ENCODE assay signal across 8 mouse cellular contexts in the genomic region with DNA sequence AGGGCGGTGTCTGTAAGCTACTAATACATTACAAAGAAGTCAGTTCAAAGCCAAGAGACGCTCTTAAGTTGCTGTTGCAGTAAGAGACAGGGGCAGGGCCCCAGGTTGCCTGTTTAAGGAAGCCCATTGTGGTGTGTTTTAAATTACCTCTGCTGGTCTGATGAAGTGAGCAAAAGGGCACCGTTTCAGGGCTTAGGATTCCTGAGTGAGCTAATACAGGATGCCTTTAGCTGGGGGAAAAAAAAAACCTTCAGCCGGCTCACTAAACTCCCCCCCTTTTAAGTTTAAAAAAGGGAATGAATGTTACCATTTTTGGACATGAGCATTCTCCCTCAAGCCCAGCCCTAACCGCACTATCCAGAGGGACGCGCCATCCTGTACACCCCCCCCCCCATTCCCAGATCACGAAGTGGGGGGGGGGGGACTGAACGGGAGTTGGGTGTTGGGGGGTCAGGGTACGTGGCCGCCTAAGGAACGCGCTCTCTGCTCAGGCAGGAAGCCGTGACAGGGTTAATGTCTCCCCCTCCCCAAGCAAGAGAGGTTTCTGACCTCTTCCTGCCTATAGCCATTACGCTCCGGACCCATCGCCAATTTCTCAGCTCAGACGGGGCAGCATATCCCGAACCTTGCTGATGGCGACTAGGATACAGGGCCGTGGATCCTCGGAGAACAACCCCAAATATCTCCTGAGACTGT. TPM values are rescaled to one million over a fixed set of nuclear protein-coding genes. Genes with fewer than 3 reads are reported as not detected.
DNase-seq lines count a peak whose midpoint lies in the region; ATAC-seq and TF ChIP-seq lines count a peak whose summit lies in the region.

No protein-coding gene starts in this region.

- ATAC-seq in granulocyte monocyte progenitor cell, adult 5-6 weeks (replicated peaks; ENCODE audit: poor library complexity, severe bottlenecking): no peak

- H3K4me2 ChIP-seq in myocyte (ENCODE audit: low read depth): peak overlapping the region; percentile 76

- TF ChIP-seq POLR2A in lung, adult 2 months (IDR thresholded peaks at IDR 0.05; ENCODE audit: borderline replicate concordance, extremely low read depth, low read depth, low read length): no peak
- no peak for TF ChIP-seq POLR2A in cortical plate, adult 2 months (IDR thresholded peaks at IDR 0.05; ENCODE audit: extremely low read depth, insufficient read depth, low read length)
- TF ChIP-seq POLR2A in myocyte (IDR thresholded peaks at IDR 0.05; ENCODE audit: insufficient read length, low read depth): no peak

- peaks cover 62% of the 10 kb centered on the region for H3K79me2 ChIP-seq in myocyte (ENCODE audit: control insufficient read depth, insufficient read depth)

- H3K27me3 ChIP-seq in myocyte (ENCODE audit: control insufficient read depth, insufficient read depth, insufficient read length): no peaks in the 10 kb centered on the region

- H3K4me1 ChIP-seq in lung, adult 2 months (ENCODE audit: control insufficient read depth, insufficient read depth, low read length): no peaks in the 10 kb centered on the region; the same call in 1 of the 2 replicates
- H3K4me1 ChIP-seq in cortical plate, adult 2 months (ENCODE audit: control insufficient read depth, insufficient read depth, low read length): peaks cover 2% of the 10 kb centered on the region; the same call in 1 of the 2 replicates

- peak overlapping the region; percentile 55 for H3ac ChIP-seq in myocyte (ENCODE audit: control insufficient read depth, insufficient read length)

- peak overlapping the region; percentile 91 for H3K4me3 ChIP-seq in lung, adult 2 months (replicated peaks; ENCODE audit: extremely low read depth, low read depth, low read length)
- peak overlapping the region; percentile 90 for H3K4me3 ChIP-seq in cortical plate, adult 2 months (ENCODE audit: insufficient read depth, low read length)
- H3K4me3 ChIP-seq in myocyte: peak overlapping the region; percentile 100

- no peak overlapping the region for H3K27ac ChIP-seq in cortical plate, adult 2 months (ENCODE audit: insufficient read depth, low read length)

- WGBS in lung, adult 2 months: 3% methylated on average over 22 of the region's 22 CpGs

- H3K36me3 ChIP-seq in myocyte (ENCODE audit: control insufficient read depth, insufficient read depth): no peaks in the 10 kb centered on the region

- no peak for TF ChIP-seq CTCF in lung, adult 2 months (IDR thresholded peaks at IDR 0.05; ENCODE audit: insufficient read depth, low read length)
- TF ChIP-seq CTCF in cortical plate, adult 2 months (IDR thresholded peaks at IDR 0.05; ENCODE audit: extremely low read depth, insufficient read depth, low read length): no peak

- no peak for DNase-seq in lung, adult 2 months
- DNase-seq in lung, adult 18-20 months: no peak
- DNase-seq in induced T-regulatory cell, adult 2 months (ENCODE audit: low read depth): peak; percentile 37
- DNase-seq in urinary bladder, postnatal 36 days (ENCODE audit: low spot score in 2 of 2): no peak
- no peak for DNase-seq in retina, postnatal 1 day

TF ChIP-seq in myocyte, 11 proteins besides CTCF, POLR2A, EP300 and RAD21:
- TF ChIP-seq MYOG (IDR thresholded peaks at IDR 0.05; ENCODE audit: control insufficient read depth in 1 of 3, insufficient read depth in 1 of 3, insufficient read length in 2 of 3, low read depth in 2 of 3) (no peak), MYOD1 (IDR thresholded peaks at IDR 0.05; ENCODE audit: control insufficient read depth in 1 of 3, insufficient read length in 2 of 3, low read depth in 2 of 3) (no peak), E2F4 (IDR thresholded peaks at IDR 0.05; ENCODE audit: insufficient read depth) (no peak), REST (IDR thresholded peaks at IDR 0.05; ENCODE audit: insufficient read depth, insufficient read length) (no peak), USF1 (IDR thresholded peaks at IDR 0.05; ENCODE audit: low read depth) (no peak), POLR2AphosphoS2 (IDR thresholded peaks at IDR 0.05; ENCODE audit: insufficient read length, low read depth) (peak; percentile 18), CEBPB (IDR thresholded peaks at IDR 0.05; ENCODE audit: insufficient read depth, poor library complexity, severe bottlenecking) (no peak), SRF (IDR thresholded peaks at IDR 0.05; ENCODE audit: control insufficient read depth, insufficient read length, low read depth) (peak; percentile 77), TCF12 (IDR thresholded peaks at IDR 0.05; ENCODE audit: insufficient read depth, poor library complexity, severe bottlenecking) (no peak)

RNA-seq across cellular contexts. Expression of a gene that starts 1.5 kb away (rescaled TPM):
- polyA plus RNA-seq in lung, adult 2 months (2012; rRNA removed): 74.9 and 95.5 TPM in 2 replicates
- 96.3 and 99.3 TPM in 2 replicates for polyA plus RNA-seq in cortical plate, adult 2 months (2012; rRNA removed)
- 166 TPM for polyA plus RNA-seq in myocyte (2012; fragmentation: generic; extraction: Trizol)
- total RNA-seq in granulocyte monocyte progenitor cell, adult 5-6 weeks (2014; fragmentation: Nextera tagmentation): 14.7 and 18.2 TPM in 2 replicates
- 10.1 and 13.9 TPM in 2 replicates for total RNA-seq in granulocyte monocyte progenitor cell, adult 5-6 weeks (2017)
